Mouse (Mus musculus) colon, adult 2 months (tissue): ENCODE data around the gene 2200002D01Rik. TPM values are rescaled to one million over a fixed set of nuclear protein-coding genes. Genes with fewer than 3 reads are reported as not detected.

ENCODE experiments used
- polyA plus RNA-seq: library from polyadenylated mRNA; depleted of rRNA; stranded (reverse); fragments of >200 nt; gene quantifications from 2 replicates; pipeline ENCODE4 v1.2.3, GENCODE M21; 2012; rRNA removed

2200002D01Rik gene
- 415 and 444 TPM in 2 replicates for polyA plus RNA-seq

DNA sequence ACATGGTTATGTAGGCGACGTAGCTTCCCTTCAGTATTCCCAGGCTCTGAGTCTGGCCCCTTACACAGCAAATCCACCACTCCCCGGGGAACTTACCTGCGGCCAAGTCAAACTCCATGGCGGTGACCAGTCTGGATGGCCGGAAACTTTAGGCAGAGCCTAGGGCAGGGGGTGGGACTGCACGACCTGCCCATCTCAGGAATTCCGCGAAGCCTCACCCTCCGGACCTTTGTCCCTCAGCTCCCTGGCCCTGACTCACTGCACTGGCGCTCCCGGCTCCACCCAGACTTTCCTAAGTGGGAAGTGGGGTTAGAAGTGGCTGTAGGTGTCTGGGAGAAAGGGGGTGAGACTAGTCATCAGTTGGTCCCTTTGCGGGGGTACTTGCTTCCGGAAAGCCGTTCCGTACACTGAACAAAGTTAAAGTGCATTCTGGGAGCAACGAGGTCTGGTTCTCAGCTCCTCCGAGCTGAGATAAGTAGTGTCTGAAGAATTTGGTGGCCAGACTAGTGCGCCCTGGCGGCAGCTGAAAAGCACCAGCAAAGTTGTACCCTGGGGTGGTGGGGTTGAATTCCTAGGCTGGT is at the start of gene 2200002D01Rik:
TSS of gene 2200002D01Rik (minus strand) at position 206 of the 581 bp plus-strand sequence.

DNA sequence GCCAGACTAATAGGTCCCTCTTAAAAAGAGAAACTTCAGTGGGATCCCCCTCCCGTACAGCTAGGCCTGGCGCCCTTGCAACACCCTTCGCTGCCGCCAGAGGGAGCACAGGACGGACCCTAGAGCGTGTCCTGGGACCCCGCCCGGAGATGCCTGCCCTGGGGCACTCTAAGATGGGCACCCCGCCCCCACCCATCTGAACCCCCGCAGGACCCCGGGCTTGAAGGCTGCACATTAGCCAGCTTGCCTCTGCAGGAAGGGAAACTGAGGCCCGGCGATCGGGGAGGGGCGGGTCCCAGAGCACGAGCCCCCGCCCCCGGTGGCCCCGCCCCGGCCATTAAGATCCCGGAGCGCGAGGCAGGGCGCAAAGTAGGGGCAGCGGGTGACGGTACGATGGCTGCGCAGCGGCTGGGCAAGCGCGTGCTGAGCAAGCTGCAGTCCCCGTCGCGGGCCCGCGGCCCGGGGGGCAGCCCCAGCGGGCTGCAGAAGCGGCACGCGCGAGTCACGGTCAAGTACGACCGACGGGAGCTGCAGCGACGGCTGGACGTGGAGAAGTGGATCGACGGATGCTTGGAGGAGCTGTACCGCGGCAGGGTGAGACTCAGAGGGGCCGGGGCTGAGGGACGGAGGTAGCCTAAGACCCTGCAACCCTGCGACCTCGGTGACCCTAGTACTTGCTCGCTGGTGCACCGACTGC is 40.8 kb upstream of the 2200002D01Rik start, which contains the start of gene Ppp1r14a:
TSS of gene Ppp1r14a (plus strand) at position 367 of the 697 bp plus-strand sequence.

DNA sequence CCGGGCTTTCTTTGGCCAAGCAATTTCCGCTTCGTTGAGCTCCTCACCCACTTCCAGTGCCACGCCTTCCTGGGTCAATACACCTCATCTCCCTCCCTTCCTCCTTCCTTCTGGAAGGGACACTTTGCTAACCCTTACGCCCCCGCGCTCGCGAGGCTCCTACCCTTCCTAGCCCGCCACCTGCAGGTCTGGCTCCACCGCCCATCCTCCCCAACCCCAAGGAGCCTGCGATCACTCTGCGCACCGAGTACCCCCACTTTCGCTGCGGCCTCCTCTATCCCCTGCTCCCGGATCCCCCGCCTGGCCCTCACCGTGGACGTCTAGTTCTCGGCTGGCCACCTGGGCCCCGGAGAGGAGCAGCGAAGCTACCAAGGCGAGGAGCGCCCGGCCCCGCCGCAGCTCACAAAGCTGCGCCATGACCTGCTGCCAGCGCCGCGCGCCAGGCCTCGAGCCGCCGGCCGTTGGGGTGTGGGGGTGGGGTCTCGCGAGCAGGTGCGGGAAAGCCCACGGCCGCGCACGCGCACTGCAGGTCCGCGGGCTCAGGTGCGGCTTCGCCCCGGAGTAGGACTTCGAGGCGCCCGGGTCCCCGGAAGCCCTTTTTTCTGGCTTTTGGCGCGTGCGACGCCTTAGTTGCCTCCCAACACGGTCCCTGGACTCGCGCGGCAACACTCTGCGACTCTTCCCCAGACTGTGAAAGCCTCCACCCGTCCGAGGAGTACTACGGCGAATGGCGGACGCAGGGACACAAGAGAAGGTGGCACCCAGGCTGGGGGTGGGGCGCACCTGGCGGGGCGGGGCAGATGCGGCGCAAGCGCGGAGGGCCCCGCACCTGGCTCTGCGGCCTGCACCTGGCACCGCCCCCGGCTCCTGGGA is 33.2 kb upstream of the 2200002D01Rik start, which contains the start of gene Spint2:
TSS of gene Spint2 (minus strand) at position 712 of the 873 bp plus-strand sequence.

DNA sequence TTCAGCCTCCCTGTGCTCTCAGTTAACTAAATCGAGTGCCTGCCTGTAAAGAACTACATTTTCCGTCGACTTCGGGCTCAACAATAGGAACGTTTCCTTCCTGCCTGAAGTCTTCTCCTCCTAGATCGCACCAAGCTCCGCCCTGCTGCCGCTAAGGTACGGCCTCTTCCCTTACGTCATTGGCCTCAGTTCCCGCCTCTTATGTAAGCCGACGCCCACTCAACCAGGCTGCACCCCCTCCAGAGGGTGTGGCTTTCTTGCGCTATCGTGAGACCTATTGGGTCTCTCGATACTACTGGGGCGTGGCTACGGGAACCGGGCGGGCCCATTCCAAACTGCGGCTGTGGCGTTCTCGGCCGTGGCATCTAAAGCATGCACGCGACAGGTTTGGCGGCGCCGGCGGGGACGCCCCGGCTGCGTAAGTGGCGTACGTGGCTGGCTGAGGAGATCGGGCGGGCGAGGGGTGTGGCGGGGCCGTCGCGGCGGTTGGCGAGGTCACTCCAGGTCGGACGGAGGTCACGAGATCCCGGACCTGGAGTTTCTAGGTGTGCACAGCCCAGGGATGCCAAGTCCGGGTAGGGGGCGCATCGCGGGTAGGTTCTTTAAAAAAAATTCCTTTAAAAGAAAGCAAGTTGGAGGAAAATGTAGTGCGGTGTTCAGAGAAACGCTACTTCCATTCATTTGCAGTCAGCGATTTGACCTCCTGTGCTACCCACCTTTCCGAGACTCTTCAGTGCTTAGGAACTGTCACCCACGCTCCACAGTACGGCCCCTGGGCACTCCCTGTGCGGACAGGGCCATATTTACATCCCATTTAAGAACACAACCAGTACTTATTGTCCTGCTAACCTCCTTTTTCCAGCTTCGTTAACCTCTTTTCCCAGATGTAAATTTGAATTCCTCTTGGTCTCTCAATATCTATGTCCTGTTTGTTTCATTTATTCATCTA is 10.0 kb downstream of the 2200002D01Rik start, which contains the start of gene Yif1b:
TSS of gene Yif1b (plus strand) at position 311 of the 949 bp plus-strand sequence.

DNA sequence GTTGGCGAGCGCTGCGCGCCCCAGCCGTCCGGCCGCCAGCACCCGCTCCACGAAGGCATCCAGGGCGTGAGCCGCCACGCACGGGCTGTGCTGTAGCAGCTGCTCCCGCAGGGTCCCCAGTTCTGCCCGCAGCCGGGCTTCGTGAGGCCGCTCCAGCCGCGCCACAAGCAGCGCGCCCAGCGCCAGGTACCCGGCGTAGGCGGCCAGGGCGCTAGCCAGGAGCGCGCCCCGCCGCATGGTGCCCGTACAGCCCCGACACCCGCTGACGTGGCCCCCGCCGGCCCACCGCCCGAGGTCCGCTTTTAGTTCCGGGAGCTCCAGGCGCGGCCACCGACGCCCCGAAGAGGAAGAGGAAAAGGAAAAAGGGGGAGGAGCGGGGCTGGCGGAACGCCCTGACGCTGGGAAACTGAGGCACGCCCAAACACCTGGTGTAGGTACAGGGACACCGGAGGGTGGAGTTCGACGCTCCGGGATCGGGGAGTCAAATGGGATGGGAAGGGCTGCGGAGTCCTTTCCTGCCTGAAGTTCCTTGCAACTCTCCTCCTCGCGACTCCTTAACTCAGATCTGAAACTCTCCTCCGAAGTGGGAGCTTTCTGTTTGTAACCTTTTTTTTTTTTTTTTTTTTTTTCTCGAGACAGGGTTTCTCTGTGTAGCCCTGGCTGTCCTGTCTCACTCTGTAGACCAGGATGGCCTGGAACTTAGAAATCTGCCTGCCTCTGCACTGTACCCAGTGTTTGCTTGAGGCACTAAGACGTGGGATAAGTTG is 15.8 kb downstream of the 2200002D01Rik start, which contains the start of gene Kcnk6:
TSS of gene Kcnk6 (minus strand) at position 269 of the 767 bp plus-strand sequence.

DNA sequence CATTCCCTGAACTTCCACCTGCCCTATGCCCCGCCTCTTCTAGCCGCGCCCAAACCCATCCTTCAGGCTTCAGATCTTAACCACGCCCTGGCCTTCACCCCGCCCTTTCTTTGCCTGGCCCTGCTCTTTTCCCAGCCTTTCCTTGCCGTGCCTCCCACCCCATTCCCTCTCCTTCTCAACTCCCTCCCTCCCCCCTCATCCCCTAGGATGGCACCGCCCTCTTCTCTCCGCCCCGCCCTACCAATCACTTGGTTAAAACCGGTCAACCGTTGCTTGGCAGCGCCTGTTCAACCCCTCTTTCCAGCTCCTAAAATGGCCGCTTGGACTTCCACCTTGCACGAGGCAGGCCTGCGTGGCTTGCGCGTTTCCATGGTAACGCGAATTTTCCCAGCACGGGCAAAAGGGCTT is 34.6 kb downstream of the 2200002D01Rik start, which contains the start of gene Catsperg1:
TSS of gene Catsperg1 (minus strand) at position 361 of the 408 bp plus-strand sequence.

Other genes starting within 250 kb of the 2200002D01Rik start
- gene Ryr1, start 123.3 kb downstream of the 2200002D01Rik start, polyA plus RNA-seq = 0.17 and 0.20 TPM in 2 replicates
- gene Rasgrp4, start 113.6 kb downstream of the 2200002D01Rik start, polyA plus RNA-seq = 3.9 and 5.3 TPM in 2 replicates
- 144 and 173 TPM in 2 replicates for gene Fam98c, start 92.2 kb downstream of the 2200002D01Rik start, polyA plus RNA-seq
- gene Ggn, start 78.3 kb downstream of the 2200002D01Rik start, polyA plus RNA-seq = 1.0 and 1.4 TPM in 2 replicates
- gene Spred3, start 78.1 kb downstream of the 2200002D01Rik start, polyA plus RNA-seq = 4.0 and 4.4 TPM in 2 replicates
- gene Psmd8, start 67.8 kb downstream of the 2200002D01Rik start, polyA plus RNA-seq = 118 and 131 TPM in 2 replicates
- 0.63 and 1.00 TPM in 2 replicates for gene Catsperg1, start 34.4 kb downstream of the 2200002D01Rik start, polyA plus RNA-seq
- gene Kcnk6, start 16.0 kb downstream of the 2200002D01Rik start, polyA plus RNA-seq = 110 and 162 TPM in 2 replicates
- gene Yif1b, start 10.1 kb downstream of the 2200002D01Rik start, polyA plus RNA-seq = 109 and 125 TPM in 2 replicates
- 1,983 and 2,067 TPM in 2 replicates for gene Spint2, start 33.4 kb upstream of the 2200002D01Rik start, polyA plus RNA-seq
- gene Ppp1r14a, start 40.8 kb upstream of the 2200002D01Rik start, polyA plus RNA-seq = 157 and 212 TPM in 2 replicates
- gene Dpf1, start 55.5 kb upstream of the 2200002D01Rik start, polyA plus RNA-seq = 0.69 and 1.6 TPM in 2 replicates